Mouse (Mus musculus) liver, adult 2 months (tissue): Measurements from ENCODE around the gene Brd4.

Experiments
- CTCF ChIP-seq: fragments of 200-500 bp; IDR thresholded peaks from 2 replicates; pipeline ENCODE4 v1.5.1; 2011; ENCODE audit warnings: low read depth, low read length, control low read depth
- POLR2A ChIP-seq: fragments of 200-500 bp; IDR thresholded peaks from 2 replicates; pipeline ENCODE4 v1.6.1; 2011; ENCODE audit warnings: low read length, control low read depth; ENCODE audit not compliant: insufficient read depth; ENCODE audit errors: extremely low read depth

- TF ChIP-seq POLR2A (no peak), CTCF (no peak)
These were observed 55.3 kb downstream of the Brd4 start for GRCm38 (mm10) chr17:32229256-32229655.
